Mouse (Mus musculus) hindbrain, embryonic 12.5 days (tissue): ENCODE results near the gene Efcab11. TPM values are rescaled to one million over a fixed set of nuclear protein-coding genes. Genes with fewer than 3 reads are reported as not detected.

Experiments used
- ATAC-seq: fragments of 200-750 bp; cut with Nextera tagmentation; 2 replicates; pipeline ENCODE4 v1.8.0; 2017; ENCODE audit warnings: moderate TSS enrichment; ENCODE audit not compliant: low FRiP score
- H3K27ac ChIP-seq: fragments of 300-500 bp; sonication (generic); 2 replicates; pipeline ENCODE4 v1.5.1; 2016; ENCODE audit warnings: mild to moderate bottlenecking
- H3K27me3 ChIP-seq: fragments of 300-500 bp; sonication (generic); 2 replicates; pipeline ENCODE4 v1.6.1; 2016; ENCODE audit warnings: mild to moderate bottlenecking
- H3K36me3 ChIP-seq: fragments of 300-500 bp; sonication (generic); 2 replicates; pipeline ENCODE4 v1.6.1; 2016; ENCODE audit warnings: mild to moderate bottlenecking
- H3K4me1 ChIP-seq: fragments of 300-500 bp; sonication (generic); 2 replicates; pipeline ENCODE4 v1.6.1; 2016
- H3K4me2 ChIP-seq: fragments of 300-500 bp; sonication (generic); replicated peaks from 2 replicates; pipeline ENCODE4 v1.6.1; 2016; ENCODE audit warnings: mild to moderate bottlenecking
- H3K4me3 ChIP-seq: fragments of 300-500 bp; sonication (generic); 2 replicates; pipeline ENCODE4 v1.5.1; 2016; ENCODE audit warnings: mild to moderate bottlenecking
- H3K9ac ChIP-seq: fragments of 300-500 bp; sonication (generic); 2 replicates; pipeline ENCODE4 v1.6.1; 2016; ENCODE audit warnings: mild to moderate bottlenecking, moderate library complexity
- H3K9me3 ChIP-seq: fragments of 300-500 bp; sonication (generic); replicated peaks from 2 replicates; pipeline ENCODE4 v1.6.1; 2016; ENCODE audit warnings: mild to moderate bottlenecking
- WGBS: fragments of 180-500 bp; shearing (Covaris S2); methylation state at CpG from one replicate; pipeline ENCODE4 v1.1.7; 2016; 5-methylcytosine and 5-hydroxymethylcytosine counted together
- polyA plus RNA-seq: library from polyadenylated mRNA; unstranded; fragments of >200 nt; fragmentation: Nextera tagmentation; extraction: Ambion mirVana; gene quantifications from 2 replicates; pipeline ENCODE4 v1.2.1, GENCODE M21; 2016

The Efcab11 gene
- polyA plus RNA-seq, 1 experiment from 2014 or later: 16.6 TPM

DNA sequence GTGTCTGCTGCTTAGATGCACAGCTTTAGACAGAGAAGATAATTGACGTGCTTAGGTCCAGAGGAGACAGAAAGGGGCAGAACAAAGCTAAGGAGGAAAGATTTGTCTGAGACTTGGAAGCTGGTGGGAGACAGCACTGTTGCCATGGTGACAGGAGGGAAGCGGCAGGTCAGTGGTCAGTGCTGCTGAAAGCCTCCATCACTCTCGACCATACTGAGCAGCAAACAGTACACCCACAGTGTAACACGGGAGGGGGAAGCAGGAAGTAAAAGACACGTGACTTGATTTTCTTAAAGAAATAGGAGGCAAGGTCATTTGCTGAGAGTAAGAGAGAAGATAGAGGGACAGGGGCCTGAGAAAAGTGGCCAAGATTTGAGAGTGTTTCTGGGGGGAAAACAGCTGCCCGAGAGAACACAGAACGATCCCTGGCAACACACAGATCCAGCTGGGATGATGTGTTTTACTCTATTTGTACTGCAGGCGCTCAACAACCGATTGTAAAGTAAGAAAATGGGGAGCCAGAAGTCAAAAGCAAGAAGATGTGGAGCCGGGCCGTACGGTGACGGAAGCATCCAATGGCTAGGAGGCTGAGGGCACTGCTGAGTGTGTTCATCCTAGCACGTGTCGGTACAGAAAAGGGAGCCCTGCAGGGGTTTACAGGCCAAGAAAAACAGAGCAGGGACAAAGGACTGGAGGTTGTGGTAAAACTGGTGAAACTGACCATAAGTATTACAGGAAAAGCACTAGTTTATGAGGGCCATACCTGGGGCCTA, 126.3 kb downstream of the Efcab11 start:
- Histone ChIP-seq H3K27me3 (no peaks in the 10 kb centered on the region), H3K4me2 (peak overlapping the region; percentile 30), H3K27ac (peak overlapping the region; percentile 48), H3K36me3 (no peaks in the 10 kb centered on the region), H3K9me3 (no peaks in the 10 kb centered on the region), H3K9ac (peak overlapping the region; percentile 8; the same call in 1 of the 2 replicates), H3K4me3 (no peak overlapping the region), H3K4me1 (peaks cover 16% of the 10 kb centered on the region)
- peak; percentile 84 for ATAC-seq
- WGBS: 46% methylated on average over 15 of the region's 15 CpGs

DNA sequence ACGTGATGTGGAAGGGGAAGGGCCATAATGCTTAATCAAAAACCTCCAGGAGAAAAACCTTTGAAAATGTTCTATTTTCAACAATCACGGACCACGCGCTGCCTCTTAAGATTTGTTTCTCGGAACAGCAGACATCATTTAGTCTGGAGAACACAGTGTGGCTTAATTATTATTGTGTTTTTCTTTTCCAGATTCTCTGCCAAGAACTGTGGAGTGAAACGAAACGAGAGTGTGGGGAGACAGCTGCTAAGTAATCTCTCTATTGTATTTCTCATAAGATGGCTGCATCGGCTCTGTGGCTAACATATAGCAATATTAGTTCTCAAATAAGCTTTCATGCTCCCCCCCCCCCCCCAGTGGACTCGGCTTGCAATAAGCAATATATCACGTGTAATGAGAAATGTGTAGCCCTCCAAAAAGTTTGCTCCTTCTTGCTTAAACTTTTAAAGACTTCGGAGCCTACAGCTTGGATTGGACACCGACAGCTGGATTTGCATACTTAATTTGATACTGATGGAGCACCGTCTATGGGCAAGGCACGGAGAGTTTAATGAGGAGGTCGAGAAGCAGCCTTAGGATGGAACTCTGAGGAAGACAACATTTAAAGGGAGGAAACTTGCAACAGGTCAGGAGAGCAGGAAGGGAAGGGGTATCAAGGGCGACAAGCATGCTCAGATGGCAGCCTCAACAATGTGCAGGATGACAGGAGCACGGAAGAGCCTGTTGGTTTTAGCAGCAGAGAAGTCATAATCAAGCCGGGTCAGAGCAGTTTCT, 127.1 kb downstream of the Efcab11 start:
- Histone ChIP-seq H3K9ac (peak overlapping the region; percentile 8; the same call in 1 of the 2 replicates), H3K27me3 (no peaks in the 10 kb centered on the region), H3K4me2 (peak overlapping the region; percentile 30), H3K36me3 (no peaks in the 10 kb centered on the region), H3K4me3 (no peak overlapping the region), H3K9me3 (no peaks in the 10 kb centered on the region), H3K27ac (0 out of 2 replicates have a peak overlapping the region, but pooled peaks have one; percentile 17), H3K4me1 (peaks cover 16% of the 10 kb centered on the region)
- 0 out of 2 replicates have a peak, but pooled peaks have one; percentile 38 for ATAC-seq
- 59% methylated on average over 18 of the region's 18 CpGs for WGBS

DNA sequence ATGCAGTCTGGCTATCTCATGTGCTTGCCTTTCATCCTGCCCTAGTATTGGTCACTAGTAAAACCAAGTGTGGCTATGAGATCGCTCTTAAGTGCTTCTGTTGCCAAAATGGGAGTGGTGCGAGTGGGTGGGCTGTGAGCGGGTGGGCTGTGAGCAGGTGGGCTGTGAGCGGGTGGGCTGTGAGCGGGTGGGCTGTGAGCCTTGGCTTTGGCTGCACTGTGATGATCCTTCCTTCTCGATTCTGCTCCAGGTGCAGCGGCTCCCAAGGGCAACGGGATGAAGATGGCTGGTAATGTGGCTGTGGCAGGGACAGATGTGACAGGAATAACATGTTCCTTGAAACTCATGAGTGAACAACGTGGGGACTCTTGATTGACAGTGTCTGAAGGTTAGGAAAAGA, 128.0 kb downstream of the Efcab11 start:
- no peak for ATAC-seq
- peaks cover 16% of the 10 kb centered on the region for H3K4me1 ChIP-seq
- no peaks in the 10 kb centered on the region for H3K27me3 ChIP-seq
- no peak overlapping the region for H3K9ac ChIP-seq
- H3K9me3 ChIP-seq: no peaks in the 10 kb centered on the region
- WGBS: 80% methylated on average over 9 of the region's 9 CpGs
- no peak overlapping the region for H3K27ac ChIP-seq
- H3K4me2 ChIP-seq: no peak overlapping the region
- no peaks in the 10 kb centered on the region for H3K36me3 ChIP-seq
- H3K4me3 ChIP-seq: no peak overlapping the region

DNA sequence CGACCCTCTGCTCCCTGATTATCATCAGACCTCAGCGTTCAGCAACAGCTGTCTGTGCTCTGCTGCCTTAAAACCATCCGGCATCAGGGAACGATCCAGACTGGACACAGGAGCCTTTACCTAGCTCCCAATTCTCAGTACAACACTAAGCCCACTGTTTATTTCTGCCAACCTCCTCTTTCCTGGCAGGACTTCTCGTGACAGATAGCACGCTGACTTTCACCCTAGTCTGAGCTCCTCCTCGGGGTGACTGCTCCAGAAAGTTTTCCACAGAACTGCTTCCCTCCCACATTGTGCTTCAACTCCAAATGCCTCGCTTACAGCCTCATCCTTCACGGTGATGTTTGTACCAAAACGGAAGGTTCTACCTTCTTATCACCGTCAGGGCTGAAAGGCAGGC, 131.3 kb downstream of the Efcab11 start:
- H3K4me2 ChIP-seq: no peak overlapping the region
- H3K27me3 ChIP-seq: no peaks in the 10 kb centered on the region
- peaks cover 10% of the 10 kb centered on the region for H3K4me1 ChIP-seq
- H3K9ac ChIP-seq: no peak overlapping the region
- ATAC-seq: no peak
- 82% methylated on average over 11 of the region's 11 CpGs for WGBS
- H3K27ac ChIP-seq: no peak overlapping the region
- H3K4me3 ChIP-seq: no peak overlapping the region
- no peaks in the 10 kb centered on the region for H3K36me3 ChIP-seq
- H3K9me3 ChIP-seq: no peaks in the 10 kb centered on the region

DNA sequence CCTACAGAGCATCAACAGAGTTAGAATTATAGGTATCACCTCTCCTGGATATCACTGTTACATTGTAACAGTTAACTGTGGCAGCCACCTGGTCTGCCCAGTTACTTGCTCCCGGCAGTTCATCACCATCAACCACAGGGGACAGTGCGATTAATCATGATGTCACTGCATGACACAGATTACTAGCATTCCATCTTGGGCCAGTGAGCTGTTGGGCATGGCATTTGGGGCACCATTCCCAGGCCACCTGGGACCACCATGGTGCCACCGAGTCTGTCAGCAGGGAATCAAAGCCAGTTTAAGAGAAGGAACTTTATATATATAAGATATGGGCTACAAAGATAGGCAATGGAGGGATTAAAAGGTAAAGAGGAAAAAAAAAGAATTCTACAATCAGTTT, 134.8 kb downstream of the Efcab11 start:
- Histone ChIP-seq H3K4me3 (no peak overlapping the region), H3K9me3 (no peaks in the 10 kb centered on the region), H3K9ac (no peak overlapping the region), H3K36me3 (no peaks in the 10 kb centered on the region), H3K4me1 (no peaks in the 10 kb centered on the region), H3K27ac (no peak overlapping the region), H3K4me2 (no peak overlapping the region), H3K27me3 (no peaks in the 10 kb centered on the region)
- 54% methylated on average over 3 of the region's 3 CpGs for WGBS
- no peak for ATAC-seq

DNA sequence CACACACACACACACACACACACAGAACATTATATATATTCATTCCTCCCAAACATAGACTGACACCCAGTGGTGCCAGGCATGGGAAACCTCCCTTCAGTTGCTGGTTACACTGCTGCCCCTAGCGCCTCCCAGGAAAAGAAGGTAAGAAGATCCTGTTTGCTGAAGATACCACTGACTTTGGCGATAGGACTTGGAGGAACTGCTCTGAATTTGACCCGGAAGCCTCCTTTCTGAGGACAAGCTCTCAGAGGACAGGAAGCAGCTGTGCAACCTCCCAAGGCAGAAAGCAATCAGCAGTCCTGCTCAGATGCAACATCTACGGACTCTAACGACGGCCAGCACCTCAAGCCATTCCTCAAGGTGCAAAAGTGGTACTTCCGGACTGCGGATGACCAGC, 142.6 kb downstream of the Efcab11 start:
- WGBS: 90% methylated on average over 8 of the region's 8 CpGs
- no peak for ATAC-seq
- no peak overlapping the region for H3K4me3 ChIP-seq
- no peaks in the 10 kb centered on the region for H3K36me3 ChIP-seq
- no peak overlapping the region for H3K4me2 ChIP-seq
- no peak overlapping the region for H3K27ac ChIP-seq
- no peaks in the 10 kb centered on the region for H3K27me3 ChIP-seq
- peaks cover 9% of the 10 kb centered on the region for H3K4me1 ChIP-seq
- H3K9ac ChIP-seq: no peak overlapping the region
- no peaks in the 10 kb centered on the region for H3K9me3 ChIP-seq

DNA sequence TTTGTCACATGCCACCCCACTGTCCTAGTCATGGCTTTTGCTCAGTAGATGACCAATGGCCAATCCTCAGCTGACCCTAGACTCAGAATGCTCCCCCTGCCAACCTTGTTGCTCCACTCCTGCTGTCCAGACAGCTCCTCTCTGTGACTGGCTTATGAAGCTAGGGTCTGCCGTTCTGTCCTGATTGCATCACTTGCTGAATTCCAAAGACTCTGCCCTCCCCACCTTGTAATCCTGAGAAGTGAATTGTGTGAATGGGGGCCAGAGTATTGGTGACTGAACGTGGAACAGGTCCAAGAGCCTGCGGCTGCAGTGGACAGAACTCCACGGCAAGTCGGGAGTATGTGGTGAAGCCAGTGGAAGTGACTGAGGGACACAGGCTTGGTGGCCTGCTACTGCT, 145.0 kb downstream of the Efcab11 start:
- Histone ChIP-seq H3K27me3 (no peaks in the 10 kb centered on the region), H3K27ac (no peak overlapping the region), H3K9me3 (no peaks in the 10 kb centered on the region), H3K4me2 (no peak overlapping the region), H3K9ac (no peak overlapping the region), H3K4me1 (peaks cover 16% of the 10 kb centered on the region), H3K36me3 (no peaks in the 10 kb centered on the region), H3K4me3 (no peak overlapping the region)
- no peak for ATAC-seq
- 70% methylated on average over 5 of the region's 5 CpGs for WGBS

DNA sequence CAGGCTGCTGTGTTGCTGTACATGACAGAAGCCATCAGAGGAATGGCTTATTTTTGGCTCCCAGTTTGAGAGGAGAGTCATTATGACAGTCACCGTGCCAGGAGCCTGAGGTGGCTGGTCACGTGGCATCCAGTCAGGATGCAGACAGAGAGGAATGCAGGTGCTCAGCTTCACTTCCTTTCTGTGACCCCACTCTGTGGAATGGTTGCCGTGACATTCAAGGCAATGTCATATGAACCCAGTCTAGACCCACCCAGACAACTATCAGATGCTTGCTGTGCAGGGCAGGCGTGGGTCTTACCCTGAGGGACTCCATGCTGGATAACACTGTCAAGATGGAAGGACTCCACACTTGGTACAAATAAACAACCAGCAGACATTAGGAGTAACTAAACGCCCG, 146.0 kb downstream of the Efcab11 start:
- no peak overlapping the region for H3K4me3 ChIP-seq
- 84% methylated on average over 6 of the region's 6 CpGs for WGBS
- no peaks in the 10 kb centered on the region for H3K36me3 ChIP-seq
- no peak overlapping the region for H3K9ac ChIP-seq
- no peak overlapping the region for H3K4me2 ChIP-seq
- ATAC-seq: no peak
- H3K27ac ChIP-seq: no peak overlapping the region
- no peaks in the 10 kb centered on the region for H3K9me3 ChIP-seq
- peaks cover 16% of the 10 kb centered on the region for H3K4me1 ChIP-seq
- no peaks in the 10 kb centered on the region for H3K27me3 ChIP-seq

DNA sequence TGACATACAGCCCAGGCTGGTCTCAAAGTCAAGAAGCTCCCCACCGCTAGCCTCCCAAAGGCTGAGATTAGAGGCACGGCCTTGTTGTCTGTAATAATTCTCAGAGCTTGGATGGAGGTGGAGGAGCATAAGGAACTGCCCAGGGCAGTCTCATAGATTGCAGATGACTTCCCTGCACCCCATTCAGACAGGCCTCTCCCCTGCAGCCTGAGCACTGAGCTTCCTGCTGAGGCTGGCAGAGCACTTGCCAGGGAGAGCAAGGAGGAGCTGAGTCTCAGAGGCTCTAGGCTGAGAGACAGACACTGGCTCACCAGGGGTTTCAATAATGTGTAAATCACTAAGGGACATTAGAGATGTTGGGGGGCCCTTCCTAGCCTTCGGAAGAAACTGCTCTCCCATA, 147.3 kb downstream of the Efcab11 start:
- Histone ChIP-seq H3K4me1 (peaks cover 16% of the 10 kb centered on the region), H3K4me2 (no peak overlapping the region), H3K27ac (peak overlapping the region; percentile 18; the same call in 1 of the 2 replicates), H3K36me3 (no peaks in the 10 kb centered on the region), H3K27me3 (no peaks in the 10 kb centered on the region), H3K9me3 (0 out of 2 replicates have a peak, but pooled peaks cover 3% of the 10 kb centered on the region), H3K9ac (no peak overlapping the region), H3K4me3 (no peak overlapping the region)
- ATAC-seq: no peak
- WGBS: 34% methylated on average over 3 of the region's 3 CpGs

DNA sequence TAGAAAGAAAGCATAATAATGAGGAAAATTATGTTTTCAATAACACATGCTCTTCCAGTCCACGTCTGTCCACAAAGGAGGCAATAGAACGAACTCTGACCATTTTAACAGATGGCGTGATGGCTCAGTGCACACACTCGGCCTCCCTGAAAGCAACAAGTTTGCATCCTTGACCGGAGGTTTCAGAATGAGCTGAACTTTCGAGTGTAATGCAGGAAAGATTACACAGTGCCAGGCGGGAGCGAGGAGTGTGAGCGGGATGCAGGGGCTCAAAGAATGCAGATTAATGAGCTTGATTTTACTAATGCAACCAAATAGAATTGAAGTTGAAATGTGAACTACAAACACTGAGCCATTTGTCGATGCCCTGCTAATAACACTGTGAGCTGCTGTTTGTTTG, 149.1 kb downstream of the Efcab11 start:
- Histone ChIP-seq H3K27ac (no peak overlapping the region), H3K27me3 (no peaks in the 10 kb centered on the region), H3K4me1 (peaks cover 16% of the 10 kb centered on the region), H3K36me3 (no peaks in the 10 kb centered on the region), H3K4me3 (no peak overlapping the region), H3K9me3 (0 out of 2 replicates have a peak, but pooled peaks cover 3% of the 10 kb centered on the region), H3K4me2 (no peak overlapping the region), H3K9ac (no peak overlapping the region)
- WGBS: 39% methylated on average over 10 of the region's 10 CpGs
- ATAC-seq: no peak

DNA sequence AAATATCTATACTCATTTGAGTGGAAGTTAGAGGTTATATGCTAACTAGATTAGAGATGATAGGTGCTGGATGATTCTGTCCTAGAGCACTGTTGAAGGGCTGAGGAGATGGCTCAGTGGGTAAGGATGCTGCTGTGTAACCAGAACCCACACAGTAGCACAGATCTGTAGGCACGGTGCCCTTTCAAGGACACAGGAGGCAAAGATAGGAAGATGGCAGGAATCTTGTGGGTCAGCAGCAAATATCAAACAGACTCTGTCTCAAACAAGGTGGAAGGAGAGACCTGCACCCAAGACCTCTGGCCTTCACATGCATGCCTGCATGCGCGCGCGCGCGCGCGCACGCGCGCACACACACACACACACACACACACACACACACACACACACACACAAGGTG, 160.0 kb downstream of the Efcab11 start:
- WGBS: 97% methylated on average over 12 of the region's 12 CpGs
- peaks cover 4% of the 10 kb centered on the region; the same call in 1 of the 2 replicates for H3K4me1 ChIP-seq

DNA sequence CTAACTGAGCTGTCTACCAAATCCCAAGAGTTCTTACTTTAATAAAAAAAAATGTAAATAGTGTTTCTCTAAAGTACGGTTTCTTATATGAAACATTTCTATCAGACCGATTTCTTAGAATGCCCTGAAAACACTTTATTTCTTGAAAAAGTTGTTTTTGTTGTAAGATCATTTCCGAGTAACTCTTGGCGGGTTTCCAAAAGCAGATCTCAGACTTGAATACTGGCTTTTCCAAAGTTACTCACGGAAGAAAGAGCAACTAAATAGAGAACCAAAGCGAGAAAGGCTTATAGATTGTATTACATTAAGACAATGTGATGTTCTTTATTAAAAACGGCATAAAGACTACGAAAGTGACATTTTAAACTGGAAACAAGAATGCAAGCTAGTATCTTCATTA, 160.4 kb downstream of the Efcab11 start:
- Histone ChIP-seq H3K9me3 (no peaks in the 10 kb centered on the region), H3K27me3 (no peaks in the 10 kb centered on the region), H3K4me2 (no peak overlapping the region), H3K4me3 (no peak overlapping the region), H3K4me1 (peaks cover 4% of the 10 kb centered on the region; the same call in 1 of the 2 replicates), H3K36me3 (no peaks in the 10 kb centered on the region), H3K9ac (no peak overlapping the region), H3K27ac (no peak overlapping the region)
- 91% methylated on average over 8 of the region's 8 CpGs for WGBS
- no peak for ATAC-seq

More for the DNA sequence above, 160.0 kb downstream of the Efcab11 start:
- no peak overlapping the region for H3K4me2 ChIP-seq
- H3K4me3 ChIP-seq: no peak overlapping the region
- H3K9me3 ChIP-seq: no peaks in the 10 kb centered on the region
- H3K9ac ChIP-seq: no peak overlapping the region
- no peak for ATAC-seq
- no peaks in the 10 kb centered on the region for H3K27me3 ChIP-seq
- no peak overlapping the region for H3K27ac ChIP-seq
- H3K36me3 ChIP-seq: no peaks in the 10 kb centered on the region
